Mouse (Mus musculus) forebrain, embryonic 16.5 days (tissue): ENCODE data around the gene Grid1. TPM values are rescaled to one million over a fixed set of nuclear protein-coding genes. Genes with fewer than 3 reads are reported as not detected.

Experiments
- ATAC-seq: fragments of 200-750 bp; cut with Nextera tagmentation; 2 replicates; pipeline ENCODE4 v1.8.0; 2017; ENCODE audit warnings: mild to moderate bottlenecking, moderate library complexity
- H3K27ac ChIP-seq: fragments of 300-500 bp; sonication (generic); 2 replicates; pipeline ENCODE4 v1.5.1; 2014; ENCODE audit warnings: low read length, control low read depth
- H3K27me3 ChIP-seq: fragments of 300-500 bp; sonication (generic); replicated peaks from 2 replicates; pipeline ENCODE4 v1.6.1; 2014; ENCODE audit warnings: low read length; ENCODE audit not compliant: control insufficient read depth, insufficient read depth
- H3K36me3 ChIP-seq: fragments of 300-500 bp; sonication (generic); 2 replicates; pipeline ENCODE4 v1.6.1; 2014; ENCODE audit not compliant: control insufficient read depth, insufficient read depth
- H3K4me1 ChIP-seq: fragments of 300-500 bp; sonication (generic); replicated peaks from 2 replicates; pipeline ENCODE4 v1.6.1; 2014; ENCODE audit warnings: low read length; ENCODE audit not compliant: control insufficient read depth, insufficient read depth
- H3K4me2 ChIP-seq: fragments of 300-500 bp; sonication (generic); 2 replicates; pipeline ENCODE4 v1.6.1; 2014; ENCODE audit warnings: mild to moderate bottlenecking, low read length, control low read depth
- H3K4me3 ChIP-seq: fragments of 300-500 bp; sonication (generic); replicated peaks from 2 replicates; pipeline ENCODE4 v1.5.1; 2014; ENCODE audit warnings: mild to moderate bottlenecking, low read length, control low read depth
- H3K9ac ChIP-seq: fragments of 300-500 bp; sonication (generic); replicated peaks from 2 replicates; pipeline ENCODE4 v1.6.1; 2014; ENCODE audit warnings: low read depth, low read length, control low read depth
- H3K9me3 ChIP-seq: fragments of 300-500 bp; sonication (generic); 2 replicates; pipeline ENCODE4 v1.6.1; 2016; ENCODE audit warnings: low read length; ENCODE audit not compliant: control insufficient read depth
- WGBS: fragments of 180-500 bp; shearing (Covaris S2); extraction: QIAGEN DNeasy Blood & Tissue Kit; methylation state at CpG from one replicate; pipeline ENCODE4 v1.1.7; 2014; 5-methylcytosine and 5-hydroxymethylcytosine counted together
- polyA plus RNA-seq: library from polyadenylated mRNA; unstranded; fragments of >200 nt; fragmentation: Nextera tagmentation; extraction: Ambion mirVana; gene quantifications from 2 replicates; pipeline ENCODE4 v1.2.1, GENCODE M21; 2015

The Grid1 gene
- polyA plus RNA-seq, 1 experiment from 2014 or later, result 4.5 TPM

DNA sequence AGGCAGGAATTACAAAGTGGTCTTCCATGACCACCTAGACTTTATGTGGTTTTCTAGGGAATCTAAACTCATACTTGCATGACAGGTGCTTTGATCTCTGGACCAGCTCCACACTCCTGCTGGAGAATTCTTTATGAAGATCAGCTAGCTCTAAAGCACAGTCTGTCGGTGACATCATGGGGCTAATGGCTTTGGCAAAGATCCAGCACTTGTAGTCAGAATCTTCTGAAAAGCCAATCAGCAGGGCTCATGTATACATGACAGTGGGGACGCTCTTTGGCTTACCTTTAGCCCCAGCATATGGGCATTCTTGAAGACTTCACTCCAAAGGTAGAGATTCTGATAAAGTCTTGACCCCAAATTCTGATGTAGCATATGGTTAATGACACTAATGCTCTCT is 434.6 kb downstream of the Grid1 start:
- ATAC-seq, result no peak
- H3K9ac ChIP-seq, result no peak overlapping the region
- H3K27ac ChIP-seq, result no peak overlapping the region
- no peaks in the 10 kb centered on the region for H3K9me3 ChIP-seq
- no peaks in the 10 kb centered on the region for H3K27me3 ChIP-seq
- peaks cover 3% of the 10 kb centered on the region; the same call in 1 of the 2 replicates for H3K4me1 ChIP-seq
- no peak overlapping the region for H3K4me2 ChIP-seq
- H3K4me3 ChIP-seq, result no peak overlapping the region
- no peaks in the 10 kb centered on the region for H3K36me3 ChIP-seq
- 14% methylated on average over 2 of the region's 2 CpGs for WGBS

DNA sequence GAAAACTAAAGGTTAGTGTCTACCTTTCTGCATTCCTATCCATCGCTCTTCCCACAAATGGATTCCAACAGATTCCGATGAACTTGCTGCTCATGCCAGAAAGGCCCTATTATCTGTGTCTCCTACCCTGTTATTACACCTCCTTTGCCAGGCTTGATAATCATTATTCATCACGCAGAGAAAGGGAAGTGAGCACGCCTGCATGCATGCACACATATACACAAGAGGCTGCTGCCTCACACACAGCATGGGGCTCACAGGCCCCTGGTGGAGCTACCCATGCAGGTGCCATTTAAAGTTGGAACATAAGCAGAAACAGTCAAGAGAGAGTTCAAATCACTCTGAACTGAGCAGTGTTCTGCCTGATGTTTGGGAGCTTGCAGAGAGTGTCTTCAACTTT is 450.4 kb downstream of the Grid1 start:
- no peaks in the 10 kb centered on the region for H3K36me3 ChIP-seq
- H3K4me3 ChIP-seq, result no peak overlapping the region
- peak; percentile 50; the same call in 1 of the 2 replicates for ATAC-seq
- no peak overlapping the region for H3K9ac ChIP-seq
- no peak overlapping the region for H3K27ac ChIP-seq
- no peaks in the 10 kb centered on the region for H3K9me3 ChIP-seq
- H3K27me3 ChIP-seq, result no peaks in the 10 kb centered on the region
- WGBS, result 67% methylated on average over 4 of the region's 4 CpGs
- H3K4me2 ChIP-seq, result no peak overlapping the region
- no peaks in the 10 kb centered on the region for H3K4me1 ChIP-seq

DNA sequence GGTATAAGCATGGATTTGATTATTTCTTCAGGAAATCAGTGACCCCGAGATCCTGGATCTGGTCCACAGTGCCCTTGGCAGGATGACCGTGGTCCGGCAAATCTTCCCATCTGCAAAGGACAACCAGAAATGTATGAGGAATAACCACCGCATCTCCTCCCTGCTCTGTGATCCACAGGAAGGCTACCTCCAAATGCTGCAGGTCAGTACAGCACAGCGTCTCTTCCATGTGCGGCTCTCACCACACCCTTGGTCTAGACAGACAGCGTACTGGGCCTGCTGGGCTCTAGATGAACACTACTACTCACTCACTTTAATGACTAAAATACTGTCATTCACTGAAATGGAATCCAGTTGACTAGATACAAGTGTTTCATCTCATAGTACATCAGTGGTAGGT is 489.3 kb downstream of the Grid1 start:
- ATAC-seq, result no peak
- Histone ChIP-seq H3K9ac (no peak overlapping the region), H3K4me2 (no peak overlapping the region), H3K36me3 (no peaks in the 10 kb centered on the region), H3K9me3 (no peaks in the 10 kb centered on the region), H3K27ac (no peak overlapping the region), H3K4me1 (no peaks in the 10 kb centered on the region), H3K27me3 (no peaks in the 10 kb centered on the region), H3K4me3 (no peak overlapping the region)
- 93% methylated on average over 7 of the region's 7 CpGs for WGBS

DNA sequence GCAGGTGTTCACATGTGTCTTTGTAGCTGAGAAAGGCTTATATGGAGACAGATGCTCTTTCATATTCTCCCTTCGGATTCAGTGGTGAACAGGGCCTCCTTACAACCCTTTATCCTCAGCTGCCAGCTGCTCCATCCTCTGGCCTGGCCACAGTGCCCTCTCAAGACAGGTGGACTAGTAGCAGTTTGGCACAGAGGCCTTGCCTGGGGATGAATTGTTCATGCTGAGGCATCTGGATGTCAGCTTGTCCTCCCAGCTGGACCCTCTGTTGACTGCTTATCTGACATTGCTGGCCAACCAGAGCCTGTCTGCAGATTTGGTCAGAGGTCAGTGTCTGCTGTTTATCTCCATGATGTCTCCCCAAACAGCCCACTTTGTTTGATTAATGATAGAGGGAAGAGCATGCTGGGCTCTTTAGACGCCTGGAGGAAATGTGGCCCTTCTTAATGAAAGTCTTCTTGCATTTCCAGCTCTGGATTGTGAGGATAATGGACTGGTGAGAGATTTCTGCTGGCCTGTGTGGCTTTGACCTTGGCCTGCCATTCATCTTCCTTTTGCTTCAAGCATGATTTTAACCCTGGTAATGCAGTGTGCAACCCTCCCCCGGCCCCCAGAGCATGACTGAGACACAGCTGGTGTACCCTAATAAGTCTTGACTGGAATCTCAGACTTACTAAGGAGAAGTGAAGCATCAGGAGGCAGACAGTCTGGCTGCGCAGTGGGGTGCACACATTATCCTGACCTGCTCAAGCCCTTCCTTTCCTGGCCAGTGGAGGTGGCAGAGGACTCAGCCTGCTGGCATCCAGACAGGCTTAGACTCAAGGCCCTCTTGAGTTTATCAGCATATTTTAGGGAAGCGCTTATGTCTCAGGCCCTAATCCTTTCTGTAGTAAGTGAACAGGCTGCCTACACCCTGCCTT is 493.7 kb downstream of the Grid1 start:
- 81% methylated on average over 5 of the region's 5 CpGs for WGBS
- H3K4me2 ChIP-seq, result no peak overlapping the region
- H3K27me3 ChIP-seq, result no peaks in the 10 kb centered on the region

DNA sequence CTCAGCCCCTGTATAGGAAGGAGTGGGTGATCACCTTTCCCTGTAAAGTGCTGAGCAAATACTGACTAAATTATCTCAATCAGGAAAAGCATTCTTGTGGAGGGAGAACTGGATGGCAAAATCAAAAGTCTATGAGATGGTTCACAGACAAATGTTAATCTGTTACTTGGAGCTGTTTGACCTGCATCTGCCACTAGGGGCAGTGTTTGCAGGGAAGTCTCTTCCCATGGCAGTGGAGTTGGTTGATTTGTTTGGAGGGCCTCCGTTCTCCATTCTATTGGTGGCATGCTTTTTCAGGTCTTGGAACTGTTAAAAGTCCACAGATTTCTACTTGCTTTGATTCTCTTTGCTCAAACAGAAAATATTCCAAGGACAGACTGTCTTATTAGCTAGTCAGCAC is 506.4 kb downstream of the Grid1 start:
- Histone ChIP-seq H3K4me2 (no peak overlapping the region), H3K4me1 (no peaks in the 10 kb centered on the region), H3K36me3 (no peaks in the 10 kb centered on the region), H3K9me3 (no peaks in the 10 kb centered on the region), H3K27ac (no peak overlapping the region), H3K4me3 (no peak overlapping the region), H3K9ac (no peak overlapping the region), H3K27me3 (no peaks in the 10 kb centered on the region)
- WGBS, result 63% methylated on average over 1 of the region's 1 CpGs
- no peak for ATAC-seq

More for the DNA sequence above, 493.7 kb downstream of the Grid1 start:
- Histone ChIP-seq H3K4me1 (no peaks in the 10 kb centered on the region), H3K36me3 (no peaks in the 10 kb centered on the region), H3K9ac (no peak overlapping the region), H3K9me3 (no peaks in the 10 kb centered on the region), H3K27ac (no peak overlapping the region), H3K4me3 (no peak overlapping the region)
- ATAC-seq, result no peak

DNA sequence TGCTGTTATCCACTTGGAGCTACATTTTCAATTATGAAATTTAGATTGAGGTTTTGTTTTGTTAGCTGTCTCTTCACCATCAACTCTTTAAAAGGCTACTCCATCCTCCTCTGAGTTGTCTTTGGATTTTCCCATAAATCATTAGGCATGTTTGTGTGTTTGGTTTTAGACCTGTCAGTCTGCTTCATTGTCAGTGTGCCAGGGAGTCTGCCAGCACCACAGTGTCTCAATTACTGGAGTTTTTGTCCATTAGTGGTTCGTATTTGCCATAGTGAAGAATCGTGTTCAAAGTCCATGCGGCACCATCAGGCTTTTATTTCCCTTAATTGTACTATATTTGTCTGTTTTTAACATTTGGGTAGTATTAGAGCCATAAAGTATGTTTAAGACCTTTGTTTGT is 516.7 kb downstream of the Grid1 start:
- H3K36me3 ChIP-seq, result no peaks in the 10 kb centered on the region
- H3K9me3 ChIP-seq, result no peaks in the 10 kb centered on the region
- H3K27me3 ChIP-seq, result no peaks in the 10 kb centered on the region
- H3K4me1 ChIP-seq, result no peaks in the 10 kb centered on the region
- no peak for ATAC-seq
- no peak overlapping the region for H3K4me2 ChIP-seq
- no peak overlapping the region for H3K27ac ChIP-seq
- no peak overlapping the region for H3K4me3 ChIP-seq
- H3K9ac ChIP-seq, result no peak overlapping the region
- 32% methylated on average over 3 of the region's 3 CpGs for WGBS

DNA sequence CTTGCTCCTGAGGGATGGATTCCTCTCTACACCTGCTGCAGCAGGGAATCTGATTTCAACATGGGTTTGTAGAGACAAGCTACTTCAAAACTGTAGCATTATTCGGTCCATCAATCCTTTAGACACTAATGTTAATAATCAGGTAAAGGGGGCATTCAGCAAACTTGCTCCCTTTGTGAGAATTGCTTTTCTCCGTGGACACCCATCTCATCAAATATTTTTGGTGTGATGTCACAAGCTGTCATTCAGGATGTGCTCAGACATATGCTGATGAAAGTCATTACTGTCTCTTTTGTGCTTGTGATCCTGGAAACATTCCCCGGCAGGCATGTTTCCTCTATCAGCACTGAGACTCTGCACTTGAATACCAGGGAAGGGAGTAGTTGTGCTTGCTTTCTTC is 536.1 kb downstream of the Grid1 start:
- Histone ChIP-seq H3K27me3 (no peaks in the 10 kb centered on the region), H3K4me2 (no peak overlapping the region), H3K36me3 (no peaks in the 10 kb centered on the region), H3K27ac (no peak overlapping the region), H3K4me3 (no peak overlapping the region), H3K9me3 (no peaks in the 10 kb centered on the region), H3K9ac (no peak overlapping the region), H3K4me1 (no peaks in the 10 kb centered on the region)
- 65% methylated on average over 3 of the region's 3 CpGs for WGBS
- ATAC-seq, result no peak

DNA sequence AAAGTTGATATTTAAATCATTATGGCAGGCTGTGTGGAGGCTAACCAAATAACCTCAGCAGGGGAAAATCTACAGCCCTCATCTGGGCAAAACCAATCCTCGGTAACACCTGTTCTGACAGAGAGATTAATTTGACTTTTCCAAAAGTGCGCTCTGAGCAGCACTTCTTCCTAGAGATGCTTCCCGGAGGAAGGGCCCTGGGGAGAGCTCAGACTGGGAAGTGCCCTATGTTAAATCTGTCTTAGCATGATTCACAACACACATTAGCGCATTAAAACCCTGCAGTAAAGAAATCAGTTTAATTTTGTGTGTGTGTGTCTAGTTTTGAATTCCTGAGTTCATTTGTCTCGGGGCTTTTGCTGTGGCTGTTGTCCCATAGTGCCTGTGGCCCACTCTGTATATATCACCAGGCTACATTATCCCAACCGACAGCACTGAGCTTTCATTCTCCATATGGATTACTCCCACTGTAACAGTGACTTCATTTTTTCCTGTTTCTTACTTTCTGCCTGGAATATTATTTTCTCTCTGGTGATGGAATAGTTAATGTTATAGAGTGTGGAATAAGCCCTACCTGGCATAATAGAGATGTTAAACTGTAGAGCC is 536.7 kb downstream of the Grid1 start:
- no peak overlapping the region for H3K27ac ChIP-seq
- H3K4me3 ChIP-seq, result no peak overlapping the region
- no peak overlapping the region for H3K9ac ChIP-seq
- no peaks in the 10 kb centered on the region for H3K27me3 ChIP-seq
- 85% methylated on average over 6 of the region's 6 CpGs for WGBS
- H3K4me1 ChIP-seq, result no peaks in the 10 kb centered on the region
- H3K4me2 ChIP-seq, result no peak overlapping the region
- no peaks in the 10 kb centered on the region for H3K9me3 ChIP-seq
- ATAC-seq, result no peak
- H3K36me3 ChIP-seq, result no peaks in the 10 kb centered on the region

DNA sequence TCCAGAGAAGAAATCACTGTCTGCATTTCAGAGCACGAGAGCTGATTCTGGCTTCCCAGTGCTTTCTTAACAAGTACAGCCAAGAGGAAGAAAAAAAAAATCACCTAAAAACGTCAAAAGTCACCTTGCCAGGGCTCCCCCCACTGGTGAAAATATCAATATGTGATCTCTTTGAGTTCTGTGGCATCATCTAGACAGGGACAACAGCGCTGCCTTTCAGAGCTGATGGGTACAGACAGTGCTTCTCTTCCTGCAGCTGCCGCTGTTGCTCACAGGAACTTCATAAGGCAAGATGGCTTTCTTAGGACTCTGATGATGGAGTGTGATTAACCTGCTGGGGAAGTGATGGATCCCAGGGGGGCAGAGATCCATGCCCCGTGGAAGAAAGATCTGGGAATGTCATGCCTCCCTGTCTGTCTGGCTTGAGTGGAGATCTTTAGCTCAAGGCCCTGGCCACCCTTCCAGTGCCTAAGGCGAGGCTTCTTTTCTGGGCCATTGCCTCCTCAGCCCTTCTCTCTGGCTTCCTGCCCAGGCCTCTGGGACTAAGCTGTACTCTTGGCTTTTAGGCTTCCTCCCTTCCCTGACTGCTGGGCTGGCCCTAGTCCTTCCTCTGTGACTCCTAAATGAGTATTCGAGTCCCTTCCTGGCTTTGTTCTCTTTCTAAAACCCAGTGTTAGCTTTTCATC is 538.4 kb downstream of the Grid1 start:
- WGBS, result 54% methylated on average over 7 of the region's 7 CpGs
- 0 out of 2 replicates have a peak, but pooled peaks have one; percentile 23 for ATAC-seq
- no peak overlapping the region for H3K4me3 ChIP-seq

More for the DNA sequence above, 538.4 kb downstream of the Grid1 start:
- Histone ChIP-seq H3K36me3 (no peaks in the 10 kb centered on the region), H3K27me3 (no peaks in the 10 kb centered on the region), H3K27ac (no peak overlapping the region), H3K4me2 (no peak overlapping the region), H3K4me1 (no peaks in the 10 kb centered on the region), H3K9ac (no peak overlapping the region), H3K9me3 (no peaks in the 10 kb centered on the region)
